ENCODE assay signal across 33 mouse cellular contexts in genomic region chr9:98958628-98959027, GRCm38 (mm10). TPM values are rescaled to one million over a fixed set of nuclear protein-coding genes. Genes with fewer than 3 reads are reported as not detected.
A peak's percentile ranks its signal among the peaks of the same experiment; 100 is the strongest.
DNase-seq lines count a peak whose midpoint lies in the region; ATAC-seq and TF ChIP-seq lines count a peak whose summit lies in the region.
"Had no signal": no experiment of that assay in that cellular context is flagged by ENCODE, and none has a peak within 500 bp of the region (broad histone marks: within the 10 kb centered on the region; RNA-seq: fewer than 3 reads in every experiment).

No protein-coding gene starts in this region.

- H3K9ac ChIP-seq in forebrain, embryonic 13.5 days: no peak overlapping the region
- no peak overlapping the region for H3K9ac ChIP-seq in forebrain, embryonic 15.5 days (replicated peaks)
- no peak overlapping the region for H3K9ac ChIP-seq in midbrain, embryonic 13.5 days (replicated peaks)
- peak overlapping the region; percentile 24; the same call in 1 of the 2 replicates for H3K9ac ChIP-seq in embryonic facial prominence, embryonic 12.5 days
- H3K9ac ChIP-seq: forebrain, postnatal 0 days; heart, embryonic 12.5 days; hindbrain, embryonic 15.5 days; kidney, embryonic 15.5 days; liver, embryonic 15.5 days had no signal

- H3K4me2 ChIP-seq in forebrain, embryonic 13.5 days: no peak overlapping the region
- H3K4me2 ChIP-seq in forebrain, embryonic 15.5 days (replicated peaks): no peak overlapping the region
- H3K4me2 ChIP-seq in midbrain, embryonic 13.5 days (replicated peaks): no peak overlapping the region; the same call in 1 of the 2 replicates
- H3K4me2 ChIP-seq in embryonic facial prominence, embryonic 12.5 days (replicated peaks): peak overlapping the region; percentile 35
- H3K4me2 ChIP-seq: heart, embryonic 12.5 days; kidney, embryonic 15.5 days; liver, embryonic 15.5 days had no signal

- TF ChIP-seq CTCF in layer of hippocampus, adult 2 months (conservative IDR thresholded peaks at IDR 0.05): no peak

- H3K9me3 ChIP-seq in forebrain, embryonic 13.5 days (replicated peaks): no peaks in the 10 kb centered on the region
- H3K9me3 ChIP-seq in forebrain, embryonic 15.5 days: no peaks in the 10 kb centered on the region
- H3K9me3 ChIP-seq in midbrain, embryonic 10.5 days (replicated peaks): no peaks in the 10 kb centered on the region
- H3K9me3 ChIP-seq in midbrain, embryonic 13.5 days: no peaks in the 10 kb centered on the region
- H3K9me3 ChIP-seq in embryonic facial prominence, embryonic 10.5 days: no peaks in the 10 kb centered on the region
- H3K9me3 ChIP-seq in embryonic facial prominence, embryonic 12.5 days: no peaks in the 10 kb centered on the region
- H3K9me3 ChIP-seq: heart, embryonic 12.5 days; hindbrain, embryonic 15.5 days; kidney, embryonic 15.5 days; liver, embryonic 15.5 days had no signal

- DNase-seq in midbrain, embryonic 10.5 days (ENCODE audit: low spot score): no peak
- peak; percentile 30 for DNase-seq in embryonic facial prominence, embryonic 10.5 days (ENCODE audit: low spot score)
- DNase-seq in layer of hippocampus, adult 2 months (ENCODE audit: low spot score in 2 of 2): no peak
- no peak for DNase-seq in kidney, postnatal 10 days
- DNase-seq: adrenal gland, postnatal 36 days; B cell, adult 2 months; cerebellum, adult 9-10 months; gastrocnemius, postnatal 25 days; kidney, adult 11 months; liver; lung, postnatal 4 days had no signal

- H3K36me3 ChIP-seq in forebrain, embryonic 13.5 days (ENCODE audit: poor library complexity, severe bottlenecking): no peaks in the 10 kb centered on the region
- H3K36me3 ChIP-seq in forebrain, embryonic 15.5 days: no peaks in the 10 kb centered on the region
- H3K36me3 ChIP-seq in midbrain, embryonic 10.5 days: no peaks in the 10 kb centered on the region
- no peaks in the 10 kb centered on the region for H3K36me3 ChIP-seq in midbrain, embryonic 13.5 days
- H3K36me3 ChIP-seq in embryonic facial prominence, embryonic 10.5 days (replicated peaks): no peaks in the 10 kb centered on the region
- H3K36me3 ChIP-seq in embryonic facial prominence, embryonic 12.5 days: no peaks in the 10 kb centered on the region
- H3K36me3 ChIP-seq: G1E; heart, embryonic 12.5 days; hindbrain, embryonic 15.5 days; kidney, embryonic 15.5 days; liver, embryonic 15.5 days had no signal

- 4% methylated on average over 6 of the region's 6 CpGs for WGBS in forebrain, embryonic 13.5 days
- WGBS in forebrain, embryonic 15.5 days: 3% methylated on average over 6 of the region's 6 CpGs
- 6% methylated on average over 6 of the region's 6 CpGs for WGBS in midbrain, embryonic 10.5 days
- WGBS in midbrain, embryonic 13.5 days: 4% methylated on average over 6 of the region's 6 CpGs
- 4% methylated on average over 6 of the region's 6 CpGs for WGBS in embryonic facial prominence, embryonic 10.5 days
- WGBS in embryonic facial prominence, embryonic 12.5 days: 8% methylated on average over 6 of the region's 6 CpGs

- H3K27ac ChIP-seq in forebrain, embryonic 13.5 days: no peak overlapping the region
- no peak overlapping the region for H3K27ac ChIP-seq in forebrain, embryonic 15.5 days (replicated peaks)
- H3K27ac ChIP-seq in midbrain, embryonic 10.5 days (replicated peaks): no peak overlapping the region
- H3K27ac ChIP-seq in midbrain, embryonic 13.5 days: no peak overlapping the region
- H3K27ac ChIP-seq in embryonic facial prominence, embryonic 10.5 days (replicated peaks): no peak overlapping the region
- H3K27ac ChIP-seq in embryonic facial prominence, embryonic 12.5 days: 0 out of 2 replicates have a peak overlapping the region, but pooled peaks have one; percentile 23
- no peak overlapping the region for H3K27ac ChIP-seq in layer of hippocampus, adult 2 months
- H3K27ac ChIP-seq: hindbrain, embryonic 15.5 days; kidney, embryonic 15.5 days; left cerebral cortex, adult 2 months; liver, embryonic 15.5 days had no signal

- H3K4me1 ChIP-seq in forebrain, embryonic 13.5 days: peaks cover 29% of the 10 kb centered on the region
- H3K4me1 ChIP-seq in forebrain, embryonic 15.5 days: peaks cover 27% of the 10 kb centered on the region
- peaks cover 54% of the 10 kb centered on the region for H3K4me1 ChIP-seq in midbrain, embryonic 10.5 days
- H3K4me1 ChIP-seq in midbrain, embryonic 13.5 days (replicated peaks): peaks cover 27% of the 10 kb centered on the region
- H3K4me1 ChIP-seq in embryonic facial prominence, embryonic 10.5 days: peaks cover 53% of the 10 kb centered on the region
- peaks cover 27% of the 10 kb centered on the region for H3K4me1 ChIP-seq in embryonic facial prominence, embryonic 12.5 days

- peaks cover 99% of the 10 kb centered on the region for H3K27me3 ChIP-seq in forebrain, embryonic 13.5 days
- peaks cover 91% of the 10 kb centered on the region for H3K27me3 ChIP-seq in forebrain, embryonic 15.5 days
- peaks cover 100% of the 10 kb centered on the region for H3K27me3 ChIP-seq in midbrain, embryonic 10.5 days (ENCODE audit: low read depth, poor library complexity, severe bottlenecking)
- H3K27me3 ChIP-seq in midbrain, embryonic 13.5 days: peaks cover 95% of the 10 kb centered on the region
- H3K27me3 ChIP-seq in embryonic facial prominence, embryonic 10.5 days (replicated peaks; ENCODE audit: low read depth, poor library complexity, severe bottlenecking): peaks cover 100% of the 10 kb centered on the region
- peaks cover 86% of the 10 kb centered on the region for H3K27me3 ChIP-seq in embryonic facial prominence, embryonic 12.5 days

- ATAC-seq in forebrain, embryonic 13.5 days: no peak
- ATAC-seq in forebrain, embryonic 15.5 days (replicated peaks): no peak
- no peak for ATAC-seq in midbrain, embryonic 13.5 days
- ATAC-seq in embryonic facial prominence, embryonic 12.5 days (ENCODE audit: insufficient number of reproducible peaks, insufficient read depth, low FRiP score, low TSS enrichment): no peak
- ATAC-seq: forebrain, postnatal 0 days; Patski had no signal

- 0 out of 2 replicates have a peak overlapping the region, but pooled peaks have one; percentile 15 for H3K4me3 ChIP-seq in forebrain, embryonic 13.5 days
- H3K4me3 ChIP-seq in forebrain, embryonic 15.5 days: no peak overlapping the region
- H3K4me3 ChIP-seq in midbrain, embryonic 10.5 days: peak overlapping the region; percentile 64; the same call in 1 of the 2 replicates
- no peak overlapping the region for H3K4me3 ChIP-seq in midbrain, embryonic 13.5 days (replicated peaks)
- H3K4me3 ChIP-seq in embryonic facial prominence, embryonic 10.5 days: peak overlapping the region; percentile 66
- H3K4me3 ChIP-seq in embryonic facial prominence, embryonic 12.5 days: peak overlapping the region; percentile 50
- H3K4me3 ChIP-seq in layer of hippocampus, adult 2 months: no peak overlapping the region
- H3K4me3 ChIP-seq: heart, embryonic 12.5 days; kidney, embryonic 15.5 days; liver, embryonic 15.5 days had no signal

RNA-seq across cellular contexts. Expression of gene Foxl2, which starts 3.5 kb away (rescaled TPM):
- 0.34 TPM in 2 replicates for polyA plus RNA-seq in forebrain, embryonic 13.5 days (2015; fragmentation: Nextera tagmentation; extraction: Ambion mirVana)
- polyA plus RNA-seq in forebrain, embryonic 15.5 days (2015; fragmentation: Nextera tagmentation; extraction: Ambion mirVana): 0.27 and 0.42 TPM in 2 replicates
- polyA plus RNA-seq in midbrain, embryonic 10.5 days (2016; fragmentation: Nextera tagmentation; extraction: Ambion mirVana): 3.5 and 4.1 TPM in 2 replicates
- 0.54 and 0.75 TPM in 2 replicates for polyA plus RNA-seq in midbrain, embryonic 13.5 days (2015; fragmentation: Nextera tagmentation; extraction: Ambion mirVana)
- polyA plus RNA-seq in embryonic facial prominence, embryonic 10.5 days (2016; fragmentation: Nextera tagmentation; extraction: Ambion mirVana): 1.9 and 2.4 TPM in 2 replicates
- 11.0 and 14.3 TPM in 2 replicates for polyA plus RNA-seq in embryonic facial prominence, embryonic 12.5 days (2016; fragmentation: Nextera tagmentation; extraction: Ambion mirVana)
- total RNA-seq in layer of hippocampus, adult 2 months (2021): 1 to 10 TPM in 1 of 2 experiments, under 1 TPM in 1; 0.92 to 1.0 TPM
- total RNA-seq: adrenal gland, postnatal 36 days; CH12.LX; G1E; heart, adult 18-20 months; heart, postnatal 10 days had no signal
- polyA plus RNA-seq: G1E; heart, embryonic 12.5 days; kidney, embryonic 15.5 days; liver, embryonic 15.5 days; lung, embryonic 16.5 days; spleen, adult 2 months; testis, adult 2 months; urinary bladder, adult 2 months had no signal

RNA-seq across cellular contexts. Expression of gene Faim, which starts 27.5 kb away (rescaled TPM):
- polyA plus RNA-seq in forebrain, embryonic 13.5 days (2015; fragmentation: Nextera tagmentation; extraction: Ambion mirVana): 84.6 and 97.0 TPM in 2 replicates
- 94.8 and 101 TPM in 2 replicates for polyA plus RNA-seq in forebrain, embryonic 15.5 days (2015; fragmentation: Nextera tagmentation; extraction: Ambion mirVana)
- polyA plus RNA-seq in midbrain, embryonic 10.5 days (2016; fragmentation: Nextera tagmentation; extraction: Ambion mirVana): 73.5 and 81.5 TPM in 2 replicates
- 105 and 107 TPM in 2 replicates for polyA plus RNA-seq in midbrain, embryonic 13.5 days (2015; fragmentation: Nextera tagmentation; extraction: Ambion mirVana)
- polyA plus RNA-seq in embryonic facial prominence, embryonic 10.5 days (2016; fragmentation: Nextera tagmentation; extraction: Ambion mirVana): 58.1 and 61.8 TPM in 2 replicates
- 55.2 and 56.3 TPM in 2 replicates for polyA plus RNA-seq in embryonic facial prominence, embryonic 12.5 days (2016; fragmentation: Nextera tagmentation; extraction: Ambion mirVana)
- 10 to 100 TPM; 60.0 to 61.1 TPM for total RNA-seq in layer of hippocampus, adult 2 months (2021)

RNA-seq across cellular contexts. Expression of gene 7420426K07Rik, which starts 55.7 kb away (rescaled TPM):
- not detected in 2 replicates for polyA plus RNA-seq in forebrain, embryonic 13.5 days (2015; fragmentation: Nextera tagmentation; extraction: Ambion mirVana)
- polyA plus RNA-seq in forebrain, embryonic 15.5 days (2015; fragmentation: Nextera tagmentation; extraction: Ambion mirVana): not detected in 2 replicates
- polyA plus RNA-seq in midbrain, embryonic 10.5 days (2016; fragmentation: Nextera tagmentation; extraction: Ambion mirVana): not detected in 2 replicates
- not detected in 2 replicates for polyA plus RNA-seq in midbrain, embryonic 13.5 days (2015; fragmentation: Nextera tagmentation; extraction: Ambion mirVana)
- polyA plus RNA-seq in embryonic facial prominence, embryonic 10.5 days (2016; fragmentation: Nextera tagmentation; extraction: Ambion mirVana): not detected in 2 replicates
- not detected in 2 replicates for polyA plus RNA-seq in embryonic facial prominence, embryonic 12.5 days (2016; fragmentation: Nextera tagmentation; extraction: Ambion mirVana)
- total RNA-seq in layer of hippocampus, adult 2 months (2021): not detected
- total RNA-seq: adrenal gland, adult 18-20 months; adrenal gland, postnatal 36 days; CH12.LX; forebrain, postnatal 0 days; G1E; gastrocnemius, postnatal 25 days; heart, adult 18-20 months; heart, postnatal 10 days; layer of hippocampus, postnatal 10 days; left cerebral cortex, adult 2 months; left cerebral cortex, postnatal 36 days had no signal
- polyA plus RNA-seq: forebrain, postnatal 0 days; G1E; heart, embryonic 12.5 days; hindbrain, embryonic 15.5 days; kidney, embryonic 15.5 days; liver, embryonic 15.5 days; lung, embryonic 16.5 days; Patski; spleen, adult 2 months; testis, adult 2 months; urinary bladder, adult 2 months had no signal

Comparison
In these comparisons a context has a peak if more than half of its experiments do, and no peak if none do; other contexts are left out.
1. H3K4me3 ChIP-seq: peak in forebrain, embryonic 13.5 days (single experiment), midbrain, embryonic 10.5 days (single experiment), embryonic facial prominence, embryonic 10.5 days (single experiment) and embryonic facial prominence, embryonic 12.5 days (single experiment); none in forebrain, embryonic 15.5 days (single experiment), midbrain, embryonic 13.5 days (single experiment) and layer of hippocampus, adult 2 months (single experiment).